Mouse (Mus musculus): Measurements from ENCODE around the gene Nme9.

Nme9 gene

DNA sequence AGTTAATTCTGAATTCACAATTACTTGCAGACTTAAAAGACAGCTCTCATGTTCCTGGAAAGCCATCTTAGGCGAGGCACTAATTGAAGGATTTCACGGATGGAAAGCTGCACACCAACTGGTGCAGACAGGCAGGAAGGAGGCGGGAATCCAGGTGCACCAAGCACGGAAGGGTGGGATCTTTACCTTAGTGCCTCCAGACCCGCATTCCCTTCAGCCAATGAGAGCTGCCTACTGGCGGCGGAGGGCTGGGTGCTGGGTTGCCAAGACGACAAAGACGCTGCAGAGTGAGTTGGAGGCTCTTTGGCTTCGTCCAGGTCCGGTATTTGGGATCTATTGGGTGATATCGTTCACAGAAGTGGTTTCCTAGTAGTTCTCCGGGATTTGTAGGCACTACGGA lies at the start of gene Nme9:
TSS of gene Nme9 (plus strand) at position 315 of the 400 bp plus-strand sequence.
- in situ Hi-C loops (cut with MboI, MseI) = no loop called here

DNA sequence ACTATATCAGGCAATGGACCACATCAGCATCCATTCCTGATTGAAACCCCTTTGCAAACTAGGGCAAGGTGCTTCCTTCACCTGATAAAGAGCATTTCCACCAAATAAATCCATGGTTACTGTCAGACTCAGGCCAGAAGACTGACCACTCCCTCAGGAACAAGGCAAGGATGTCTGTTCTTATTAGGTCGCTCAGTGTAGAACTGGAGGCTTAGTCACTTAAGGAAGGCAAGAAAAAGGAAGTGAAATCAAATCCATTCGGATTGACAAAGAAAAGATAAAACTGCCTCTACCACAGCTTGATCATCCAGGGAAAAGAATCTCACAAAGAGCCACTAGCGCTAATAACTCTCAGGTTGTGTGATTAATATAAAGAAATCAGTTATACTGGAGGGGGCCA lies 42.0 kb upstream of the Nme9 start:
- in situ Hi-C loops (cut with MboI, MseI) = no loop called here

DNA sequence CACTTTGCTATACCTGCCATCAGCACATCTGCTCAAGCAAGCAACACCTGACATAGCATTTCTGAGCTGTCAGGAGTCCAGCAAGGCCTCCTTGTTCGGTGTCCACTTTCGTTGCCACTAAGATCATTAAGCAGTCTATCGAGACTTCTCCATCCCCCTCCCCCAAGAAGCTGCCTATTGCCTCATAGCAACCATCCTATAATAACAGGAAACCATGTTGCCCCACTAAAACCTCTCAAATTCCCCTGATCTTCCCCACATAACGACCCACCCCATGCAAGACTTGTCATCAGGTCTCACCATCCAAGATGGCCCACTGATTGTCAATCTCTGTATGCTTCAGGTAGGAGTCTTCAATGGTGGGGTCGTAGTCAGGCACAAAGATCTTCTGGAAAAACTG lies 40.2 kb upstream of the Nme9 start:
- in situ Hi-C loops (cut with MboI, MseI) = no loop called here

DNA sequence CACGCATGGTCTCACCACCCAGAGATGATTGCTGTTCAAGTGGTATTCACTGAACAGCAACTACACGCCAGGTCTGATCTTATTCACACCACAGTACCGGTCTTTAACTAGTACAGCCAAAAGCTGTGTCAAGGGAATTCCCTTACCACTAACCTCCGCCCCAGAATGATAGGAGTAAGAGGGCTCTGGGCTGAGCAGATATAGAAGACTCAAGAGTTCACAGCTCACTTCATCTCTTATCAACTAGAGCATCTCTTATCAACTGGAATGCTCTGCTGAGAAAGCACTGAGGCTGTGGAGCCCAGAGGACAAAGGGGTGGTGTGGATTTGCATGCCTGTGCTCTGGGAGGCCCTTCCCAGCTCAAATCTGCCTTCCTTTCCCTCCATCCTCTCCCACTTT lies 39.5 kb upstream of the Nme9 start:
- in situ Hi-C loops (cut with MboI, MseI) = no loop called here

DNA sequence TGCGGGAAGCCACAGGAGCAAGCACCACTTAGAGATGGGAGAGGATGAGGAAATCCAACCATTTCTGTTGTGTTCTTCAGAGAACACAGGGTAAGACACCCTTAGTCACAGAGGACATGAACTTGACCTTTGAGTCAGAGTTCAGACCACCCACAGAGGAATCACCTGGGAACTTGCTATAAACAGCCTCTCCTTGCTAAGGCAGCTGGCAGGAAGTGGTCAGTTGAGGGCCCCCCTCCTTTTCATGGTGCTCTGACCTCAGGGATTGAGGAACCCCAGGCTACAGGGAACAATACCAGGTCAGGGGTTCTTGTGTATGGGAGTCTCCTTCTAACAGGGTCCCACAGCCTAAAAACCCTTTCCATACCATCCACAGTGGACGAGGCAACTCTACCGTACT lies 34.5 kb upstream of the Nme9 start:
- in situ Hi-C loops (cut with MboI, MseI) = no loop called here

DNA sequence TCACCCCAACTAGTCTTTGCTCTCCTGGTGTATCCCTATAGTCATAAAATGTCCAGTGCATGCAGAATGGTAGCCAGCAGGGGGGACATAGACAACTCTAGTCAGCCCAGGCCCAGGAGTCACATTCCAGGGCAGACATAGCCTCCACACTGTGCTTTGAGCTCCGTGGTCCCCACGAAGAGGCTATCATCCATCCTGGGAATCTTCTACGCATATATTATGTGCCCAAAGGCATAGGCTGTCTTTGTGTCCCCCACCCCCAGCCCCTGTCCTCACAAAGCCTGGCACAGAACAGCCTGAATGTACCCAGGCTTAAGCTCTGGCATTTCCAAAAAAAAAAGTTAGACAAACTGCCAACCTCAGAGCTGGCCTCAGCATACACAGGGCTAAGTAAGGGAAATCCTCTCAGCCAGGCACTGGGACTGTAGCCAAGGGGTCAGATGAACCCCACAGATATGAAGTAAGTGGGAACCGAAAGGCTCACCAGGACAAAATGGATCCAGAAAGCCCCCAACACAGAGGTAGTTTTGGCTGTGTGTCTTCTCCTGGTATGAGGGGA lies 33.9 kb upstream of the Nme9 start:
- in situ Hi-C loops (cut with MboI, MseI) = no loop called here

DNA sequence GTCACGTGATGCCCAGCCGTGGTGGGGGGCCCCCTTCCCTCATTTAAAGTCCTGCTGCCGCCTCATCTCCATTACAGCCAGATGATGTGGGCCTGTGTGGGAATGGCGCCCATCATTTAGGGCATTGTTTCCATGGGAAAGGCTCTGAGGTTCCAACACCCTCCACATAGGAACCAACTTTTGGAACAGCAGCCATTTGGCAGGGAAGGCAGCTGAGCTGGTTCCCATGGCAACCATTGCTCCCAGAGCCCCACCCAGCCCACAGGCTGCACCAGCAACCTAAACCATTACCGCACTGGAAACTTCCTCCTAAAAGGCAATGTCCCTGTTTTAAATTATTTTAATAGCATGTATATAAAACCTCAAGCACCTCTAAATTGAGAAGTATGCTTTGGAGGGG lies 32.9 kb upstream of the Nme9 start:
- in situ Hi-C loops (cut with MboI, MseI) = no loop called here

DNA sequence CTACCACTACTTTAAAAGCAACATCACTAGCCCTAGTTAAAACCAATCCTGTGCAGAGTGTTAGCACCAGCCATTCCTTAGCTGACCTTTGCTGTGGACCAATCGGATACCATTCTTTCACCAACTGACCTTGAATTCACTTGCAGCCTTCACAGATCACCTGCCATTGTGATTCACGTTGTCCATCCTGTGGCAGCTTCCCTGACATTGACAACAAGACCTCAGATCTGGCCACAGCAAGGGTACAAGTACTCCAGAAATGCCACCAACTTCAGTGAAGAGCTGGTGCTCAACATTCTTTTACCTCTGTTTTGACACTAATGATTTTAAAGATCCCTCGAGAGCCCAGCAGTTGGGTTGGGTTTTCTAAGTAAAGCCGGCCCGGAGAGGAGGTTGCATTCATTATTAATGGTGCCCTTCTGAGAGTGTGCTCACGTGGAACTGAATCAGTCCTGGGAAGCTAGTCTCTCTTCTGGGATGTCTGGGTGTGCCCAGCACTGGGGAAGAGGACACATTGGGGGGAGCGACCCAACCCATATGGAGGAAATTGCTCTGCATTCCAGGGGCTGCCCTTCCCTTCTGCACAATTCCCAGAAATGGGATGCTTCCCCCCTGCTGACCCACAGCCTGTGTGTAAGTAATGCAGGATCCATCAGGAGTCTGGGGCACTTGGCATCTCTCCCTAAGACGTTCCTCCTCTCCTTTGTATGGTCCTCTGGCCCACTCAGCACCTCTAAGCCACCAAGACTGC lies 31.1 kb upstream of the Nme9 start:
- in situ Hi-C loops (cut with MboI, MseI) = no loop called here

DNA sequence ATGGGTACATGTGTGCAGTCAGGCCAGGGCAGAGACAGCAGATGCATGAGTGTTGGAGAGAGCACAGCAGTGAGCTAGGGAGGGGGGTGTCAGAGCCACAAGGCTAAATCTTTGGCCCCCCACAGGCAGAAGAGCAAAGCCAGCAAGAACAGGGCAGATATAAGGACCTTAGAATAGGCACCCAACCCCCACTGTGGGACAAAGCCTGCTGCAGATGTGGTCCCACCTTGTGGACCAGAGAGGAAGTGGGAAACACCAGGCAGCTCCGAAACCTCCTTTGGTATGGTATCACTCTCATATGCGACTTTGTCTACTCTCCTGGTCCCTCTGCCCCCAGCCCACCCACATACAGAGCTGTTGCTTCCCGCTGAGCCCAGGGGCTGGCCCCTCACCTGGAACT lies 29.4 kb upstream of the Nme9 start:
- in situ Hi-C loops (cut with MboI, MseI) = no loop called here

DNA sequence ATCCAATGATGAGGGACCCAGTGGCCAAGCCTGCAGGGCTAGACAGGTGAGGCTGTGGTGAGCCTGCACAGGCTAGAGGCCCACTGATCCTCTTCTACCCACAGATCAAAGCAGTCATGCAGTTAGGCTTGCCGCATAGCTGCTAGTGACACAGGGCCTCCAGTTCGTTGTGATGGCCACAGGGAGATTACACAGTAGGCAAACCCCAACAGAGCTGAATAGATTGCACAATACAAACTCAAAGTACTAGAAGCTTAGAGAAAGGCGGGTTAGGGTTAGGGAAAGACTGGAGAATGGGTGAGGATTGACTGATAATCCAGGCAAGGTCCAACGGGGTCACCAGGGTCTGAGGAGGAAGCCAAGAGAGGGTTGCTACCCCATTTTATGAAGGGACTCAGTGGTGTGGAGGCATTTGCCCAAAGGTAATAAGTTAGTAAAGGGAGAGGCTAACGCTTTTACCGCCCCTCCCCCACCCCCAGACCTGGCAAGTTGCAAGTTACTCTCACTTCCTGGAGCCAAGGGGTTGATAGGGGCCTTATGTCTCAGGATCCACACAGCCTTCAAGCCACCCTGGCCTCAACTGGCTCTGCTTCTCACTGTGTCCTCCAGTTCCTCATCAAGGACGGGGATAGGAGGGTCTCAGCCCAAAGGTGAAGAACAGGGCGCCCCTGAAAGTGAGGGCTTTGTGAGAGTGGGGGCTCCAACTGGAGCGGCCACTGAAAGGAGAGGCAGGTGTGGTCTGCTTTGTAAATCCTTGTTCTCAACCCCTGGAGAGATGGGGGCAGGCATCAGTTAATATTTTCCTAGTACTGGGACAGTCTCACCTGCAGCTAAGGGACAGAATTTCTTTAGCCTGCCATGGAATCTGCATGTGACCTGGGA lies 27.3 kb upstream of the Nme9 start:
- in situ Hi-C loops (cut with MboI, MseI) = no loop called here

DNA sequence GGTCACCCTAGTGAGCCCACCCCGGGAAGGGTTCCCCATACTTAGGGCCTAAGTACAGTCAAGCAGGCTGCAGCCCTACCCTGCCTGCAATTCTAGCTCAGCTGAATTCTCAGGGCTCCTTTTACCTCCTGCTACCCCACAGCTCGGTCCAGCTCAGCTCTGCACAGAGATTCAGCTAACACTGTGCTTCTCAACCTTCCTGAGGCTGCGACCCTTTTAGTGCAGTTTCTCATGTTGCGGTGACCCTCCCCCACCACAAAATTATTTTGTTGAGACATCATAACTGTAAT lies 26.8 kb upstream of the Nme9 start:
- in situ Hi-C loops (cut with MboI, MseI) = no loop called here

DNA sequence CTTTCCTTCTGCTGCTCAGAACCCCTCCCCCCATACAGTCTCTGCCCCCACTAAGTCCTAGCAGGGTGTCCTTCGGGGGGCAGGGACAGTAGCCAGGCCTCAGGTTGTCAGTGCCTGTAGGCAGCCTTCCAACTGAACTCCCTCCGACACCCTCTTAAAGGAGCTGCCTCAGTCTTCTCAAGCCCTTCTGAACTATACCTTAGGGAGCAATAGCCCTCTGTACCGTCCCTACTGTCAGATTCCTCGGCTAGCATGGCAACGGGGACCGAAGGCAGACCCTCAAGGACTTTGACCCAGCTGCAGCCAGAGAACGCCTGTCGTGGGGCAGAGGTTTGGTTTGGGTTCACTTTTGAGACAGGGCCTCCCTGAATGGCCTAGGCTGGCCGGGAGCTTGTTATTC lies 26.0 kb upstream of the Nme9 start:
- in situ Hi-C loops (cut with MboI, MseI) = no loop called here

DNA sequence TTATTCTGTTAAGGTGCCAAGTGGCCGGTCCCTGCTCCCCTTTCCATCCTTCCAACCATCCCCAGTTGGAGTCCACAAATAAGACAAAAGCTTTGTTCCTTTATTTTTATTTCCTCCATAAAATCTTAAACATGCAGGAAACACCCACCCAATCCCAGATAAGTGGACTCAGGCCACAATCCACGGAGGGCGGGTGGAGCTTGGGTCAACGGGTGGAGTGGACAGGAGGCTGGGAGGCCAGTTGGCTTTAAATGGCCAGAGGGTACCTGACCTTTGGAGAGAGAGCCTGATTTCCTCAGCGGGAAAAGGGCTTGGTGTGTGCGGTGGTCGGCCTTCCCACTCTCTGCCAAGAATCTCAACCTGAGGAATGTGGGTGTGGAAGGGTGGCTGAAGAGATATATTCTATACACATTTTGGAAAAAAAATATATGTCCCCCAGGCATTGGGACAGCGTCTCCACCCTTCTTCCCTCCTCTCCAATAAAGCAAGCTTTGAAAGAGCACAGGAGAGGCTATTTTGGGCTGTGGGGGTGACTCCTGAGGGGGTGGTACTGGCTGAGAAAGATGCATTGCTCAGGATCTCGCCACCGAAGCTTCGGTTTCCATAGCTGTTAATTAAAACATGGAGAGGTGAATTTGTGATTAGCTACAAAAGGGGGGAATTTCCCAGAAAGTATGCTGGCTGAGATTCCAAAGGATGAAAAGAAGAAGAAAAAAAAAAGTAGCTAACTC lies 22.5 kb upstream of the Nme9 start:
- in situ Hi-C loops (cut with MboI, MseI) = no loop called here

DNA sequence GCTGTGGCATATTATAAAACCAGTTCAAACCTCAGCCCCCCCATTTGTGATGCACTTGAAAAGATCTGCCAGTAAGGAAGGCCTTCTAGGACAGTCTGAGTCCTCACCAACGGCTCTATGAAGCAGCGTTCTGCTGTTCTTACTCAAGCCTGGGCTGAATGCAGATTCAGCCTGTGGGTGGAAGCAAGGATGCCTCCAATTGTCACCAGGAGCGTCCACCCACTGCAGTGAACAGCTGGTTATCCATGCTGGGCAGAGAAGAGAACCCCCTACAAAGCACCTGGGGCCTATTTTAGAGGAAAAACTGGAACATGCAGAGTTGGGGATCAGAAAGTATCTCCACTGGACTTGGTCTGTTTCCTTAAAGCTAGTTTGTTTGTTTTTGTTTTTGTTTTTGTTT lies 21.4 kb upstream of the Nme9 start:
- in situ Hi-C loops (cut with MboI, MseI) = no loop called here

DNA sequence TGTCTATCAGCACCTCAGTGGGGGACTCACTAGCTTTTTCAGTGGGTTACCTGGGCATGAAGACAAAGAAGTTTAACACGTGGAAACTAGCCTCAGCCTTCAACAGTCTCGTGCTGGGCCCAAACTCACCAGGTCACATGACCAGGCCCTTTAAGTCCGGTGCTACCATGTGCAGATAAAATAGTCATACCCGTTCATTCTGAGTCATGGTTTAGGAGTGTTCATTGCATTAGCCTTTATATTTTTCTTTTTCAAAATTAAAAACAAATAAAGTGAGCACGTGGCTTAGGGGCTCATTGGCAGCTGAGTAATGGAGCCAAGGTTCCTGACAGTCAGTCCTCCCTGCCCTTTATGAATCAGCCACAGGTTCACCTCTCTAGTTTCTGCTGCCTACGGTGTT lies 20.5 kb upstream of the Nme9 start:
- in situ Hi-C loops (cut with MboI, MseI) = no loop called here

DNA sequence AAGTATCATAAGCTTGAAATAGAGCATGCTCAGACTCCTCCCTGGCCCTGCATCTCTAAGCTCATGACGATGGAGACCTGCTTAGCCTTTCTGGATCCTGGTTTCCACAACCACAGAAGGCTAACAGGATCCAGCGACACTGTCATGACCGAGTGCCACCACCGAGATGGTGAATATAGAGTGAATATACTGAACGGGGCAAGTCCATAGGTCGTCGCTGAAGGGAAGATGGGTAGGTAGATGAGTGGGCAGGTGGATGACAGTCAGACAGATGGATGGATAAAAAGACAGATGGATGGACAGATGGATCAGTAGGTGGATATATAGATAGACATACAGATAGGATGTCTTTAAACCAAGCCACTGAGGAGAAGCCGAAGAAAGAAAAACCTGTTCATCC lies 19.9 kb upstream of the Nme9 start:
- in situ Hi-C loops (cut with MboI, MseI) = no loop called here

DNA sequence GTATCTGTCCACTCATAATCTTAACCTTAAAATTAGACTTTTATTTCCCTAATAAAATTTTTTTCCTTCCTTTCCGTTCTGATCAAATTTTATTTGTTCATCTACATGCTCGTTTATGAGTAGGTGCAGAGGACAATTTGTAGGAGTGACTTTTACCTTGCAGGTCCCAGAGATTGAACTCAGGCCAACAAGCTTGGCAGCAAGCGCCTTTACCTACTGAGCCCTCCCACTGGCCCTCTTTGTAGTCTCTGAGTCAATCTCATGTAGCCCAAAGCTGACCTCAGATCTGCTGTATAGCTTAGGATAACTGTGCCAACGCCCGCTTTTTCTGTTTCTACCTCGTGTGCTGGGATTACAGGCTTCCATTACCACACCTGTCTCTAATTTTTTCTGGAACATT lies 19.3 kb upstream of the Nme9 start:
- in situ Hi-C loops (cut with MboI, MseI) = no loop called here

DNA sequence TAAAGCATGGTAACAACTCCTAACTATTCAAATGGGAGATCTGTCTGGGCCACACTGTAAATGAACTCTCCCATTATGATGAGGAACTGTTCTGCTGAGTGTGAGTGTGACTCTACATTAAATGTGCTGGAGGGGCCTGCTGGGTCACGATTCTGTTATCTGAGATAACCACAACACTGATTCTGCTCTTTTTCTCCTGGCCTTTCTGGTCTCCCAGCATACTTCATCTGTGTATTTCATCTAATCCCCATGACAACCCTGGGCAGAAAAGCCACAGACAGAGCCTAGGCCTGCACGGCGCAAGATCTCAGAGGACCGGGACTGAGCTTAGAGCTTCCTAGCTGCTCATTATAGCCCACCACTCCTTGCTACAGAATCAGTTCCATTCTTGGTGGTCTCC lies 18.8 kb upstream of the Nme9 start:
- in situ Hi-C loops (cut with MboI, MseI) = no loop called here

DNA sequence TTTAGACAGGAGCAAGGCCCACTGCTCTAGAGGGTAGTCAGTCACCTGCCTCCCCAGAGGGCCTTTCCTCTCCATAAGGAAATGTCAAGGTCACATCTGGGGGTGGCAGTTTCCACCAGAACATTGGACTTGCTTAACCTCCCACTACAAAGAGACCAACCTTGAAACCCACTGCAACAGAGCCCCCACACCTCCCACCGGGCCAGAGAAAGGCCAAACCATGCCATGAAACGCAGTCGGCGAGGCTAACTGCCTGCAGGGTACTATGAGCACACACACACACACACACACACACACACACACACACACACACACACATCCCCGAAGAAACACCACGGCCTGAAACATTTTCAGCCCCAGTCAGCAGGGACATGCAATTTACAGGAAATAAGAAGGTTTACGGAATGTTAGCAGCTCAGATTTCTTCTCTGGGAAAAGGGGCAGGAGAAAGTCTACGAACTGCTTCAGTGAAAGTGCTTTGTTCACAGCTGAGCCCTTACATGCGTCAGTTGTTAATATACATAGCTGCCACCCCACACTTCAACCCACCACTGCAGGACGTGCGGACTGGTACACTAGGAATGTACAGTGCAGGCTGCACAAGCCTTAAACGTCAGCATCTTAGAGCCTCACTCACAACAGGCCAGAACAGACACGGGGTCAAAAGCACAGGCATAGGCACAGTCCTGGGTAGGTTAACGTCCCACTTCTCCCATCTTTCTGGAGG lies 16.2 kb upstream of the Nme9 start:
- in situ Hi-C loops (cut with MboI, MseI) = no loop called here

DNA sequence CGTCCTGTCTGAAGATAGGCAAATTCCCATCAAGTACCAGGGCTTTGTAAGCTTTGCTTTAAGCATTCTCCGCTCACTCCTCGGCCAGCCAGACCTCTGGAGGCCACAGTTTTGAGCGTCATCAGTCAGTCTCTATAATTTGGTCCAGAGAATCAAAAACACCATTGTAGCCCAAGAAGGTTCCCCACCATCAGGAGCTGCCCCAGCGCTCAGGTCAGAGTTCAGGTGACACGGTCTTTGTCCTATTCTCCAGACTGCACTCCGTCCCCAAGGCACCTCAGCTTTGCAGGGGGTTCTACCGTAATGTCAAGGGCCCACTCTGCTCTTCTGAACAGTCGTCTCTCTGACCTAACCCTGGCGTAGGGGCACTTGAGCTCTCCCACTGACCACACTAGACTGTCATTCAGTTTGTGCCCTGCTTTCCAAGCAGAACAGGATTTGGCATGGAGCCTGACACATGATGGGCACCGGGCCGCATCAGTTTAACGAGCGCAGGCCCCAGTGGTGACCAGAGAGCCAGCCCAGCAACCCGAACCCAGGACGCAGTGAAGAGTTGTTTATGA lies 15.6 kb upstream of the Nme9 start:
- in situ Hi-C loops (cut with MboI, MseI) = no loop called here

Measured in regulatory T cell (primary cell).